Mouse (Mus musculus): ENCODE data around the gene Tsen54.

The Tsen54 gene

DNA sequence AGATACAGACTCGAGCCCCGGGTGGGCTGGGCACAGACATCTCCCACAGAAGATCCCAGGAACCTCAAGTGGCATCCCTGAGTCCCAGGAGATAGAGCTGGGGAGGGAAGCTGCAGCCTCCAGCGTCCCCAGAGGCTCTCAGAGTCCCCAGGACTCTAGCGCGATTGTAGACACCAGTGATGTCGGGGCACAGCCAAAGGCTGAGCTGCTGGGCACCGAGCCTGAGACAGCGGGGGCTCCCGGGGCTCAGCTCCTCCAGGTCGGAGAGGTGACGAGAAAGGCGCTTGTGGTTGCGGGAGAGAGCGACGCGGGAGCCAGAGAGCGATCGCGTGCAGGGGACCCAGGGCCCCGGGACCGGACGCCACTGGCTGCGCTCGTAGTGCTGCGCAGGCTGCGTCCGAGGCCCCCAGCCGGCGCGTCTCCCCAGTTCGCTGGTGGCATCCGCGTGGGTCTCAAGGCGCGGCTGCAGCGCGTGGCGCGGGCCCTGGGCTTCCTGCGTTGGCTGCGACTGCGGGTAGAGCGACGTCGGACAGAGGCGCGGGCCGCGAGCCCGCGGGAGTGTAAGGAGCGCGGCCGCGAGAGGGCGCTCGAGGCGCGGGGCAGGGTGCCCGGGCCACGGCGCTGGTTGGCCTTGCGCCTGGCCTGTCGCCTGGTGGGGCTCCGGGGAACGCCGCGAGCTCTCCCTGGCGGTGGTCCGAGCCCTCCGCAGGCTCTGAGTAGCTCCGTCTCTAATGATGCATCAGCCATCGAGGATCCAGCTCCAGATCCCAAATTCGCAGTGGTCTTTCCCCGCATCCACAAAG, 44.8 kb downstream of the Tsen54 start:
- DNase-seq (ENCODE audit: low spot score) = peak; percentile 93

DNA sequence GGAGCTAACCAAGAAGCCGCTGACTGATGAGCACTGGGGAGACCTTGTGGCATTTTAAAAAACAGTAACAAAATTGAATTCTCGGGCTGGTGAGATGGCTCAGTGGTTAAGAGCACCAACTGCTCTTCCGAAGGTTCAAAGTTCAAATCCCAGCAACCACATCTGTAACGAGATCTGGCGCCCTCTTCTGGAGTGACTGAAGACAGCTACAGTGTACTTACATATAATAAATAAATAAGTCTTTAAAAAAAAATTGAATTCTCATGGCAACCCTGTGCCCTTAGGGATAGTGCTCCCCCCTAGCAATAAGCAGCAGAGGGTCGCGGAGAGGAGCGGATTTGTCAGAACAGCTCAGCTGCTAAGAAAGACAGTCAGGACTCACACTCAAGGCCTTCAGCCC, 49.4 kb downstream of the Tsen54 start:
- DNase-seq (ENCODE audit: low spot score) = no peak

DNA sequence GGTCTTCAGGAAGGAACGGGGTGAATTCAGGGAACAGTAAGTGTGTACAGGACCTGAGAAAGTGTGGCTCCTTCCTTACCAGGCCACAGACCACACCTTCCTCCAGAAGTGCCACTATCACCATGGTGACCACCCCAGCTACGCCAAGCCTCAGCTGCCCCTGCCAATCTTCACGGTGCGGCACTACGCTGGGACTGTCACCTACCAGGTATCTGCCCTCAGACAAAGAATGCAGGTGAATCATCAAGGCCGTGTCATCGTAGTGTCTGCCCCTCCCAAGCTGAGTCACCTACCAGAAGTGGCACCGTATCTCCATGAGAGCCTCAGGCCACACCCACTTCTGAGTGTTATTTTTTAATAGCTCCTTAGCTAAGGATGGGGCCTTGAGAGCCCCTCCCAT, 54.9 kb downstream of the Tsen54 start:
- no peak for DNase-seq (ENCODE audit: low spot score)

DNA sequence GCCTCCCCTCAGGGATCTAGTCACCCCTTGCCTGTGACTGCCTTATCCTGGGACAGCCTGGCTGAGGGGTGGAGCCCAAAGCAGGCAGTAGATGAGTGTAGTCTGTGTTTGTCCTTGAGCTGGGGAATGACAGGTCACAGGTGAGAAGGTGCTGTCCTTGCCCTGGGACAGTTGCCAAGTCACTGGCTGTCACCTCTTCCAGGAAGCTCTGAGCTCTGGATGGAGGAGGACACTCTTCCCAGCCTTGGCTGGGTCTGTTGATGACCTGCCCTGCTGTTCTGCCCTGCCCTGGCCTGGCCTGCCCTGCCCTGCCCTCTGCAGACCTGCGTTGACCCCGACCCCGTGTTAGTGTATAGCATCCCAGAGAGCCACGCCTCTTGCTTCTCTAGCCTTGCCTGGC, 57.9 kb downstream of the Tsen54 start:
- no peak for DNase-seq (ENCODE audit: low spot score)
